Mouse (Mus musculus): Measurements from ENCODE around the gene Hes3.

DNA sequence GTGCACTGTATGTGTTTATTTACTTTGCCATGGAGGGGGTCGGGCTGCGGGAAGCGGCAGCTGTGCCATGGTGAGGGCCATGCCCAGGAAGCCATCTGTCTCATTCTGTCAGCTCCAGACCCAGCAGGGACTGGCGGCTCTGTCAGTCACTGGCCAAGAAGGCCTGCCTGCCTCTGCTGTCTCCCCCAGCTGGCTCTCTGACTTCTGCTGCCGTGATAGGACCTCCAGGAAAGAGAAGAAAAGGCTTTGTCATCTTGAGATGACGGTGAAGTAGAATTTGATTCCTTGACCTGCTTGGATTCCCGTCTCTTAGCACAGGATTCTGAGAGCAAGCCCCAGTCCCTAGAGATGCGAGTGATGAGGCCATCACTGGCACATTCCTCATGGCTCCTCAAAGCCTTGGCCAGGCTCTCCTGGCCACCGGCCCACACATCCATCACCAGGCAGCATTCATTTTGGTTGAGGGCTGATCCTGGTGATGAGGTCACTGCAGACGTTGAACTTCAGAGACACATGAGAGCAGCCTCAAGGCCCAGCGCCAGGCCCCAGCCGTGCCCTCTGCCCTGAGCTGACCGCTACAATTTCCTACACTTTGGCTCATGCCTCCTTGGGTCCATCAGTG, 23.6 kb downstream of the Hes3 start:
- TF ChIP-seq CTCF (IDR thresholded peaks at IDR 0.05; ENCODE audit: low read depth, low read length) (no peak), POLR2A (IDR thresholded peaks at IDR 0.05; ENCODE audit: borderline replicate concordance, low read depth, low read length) (no peak)
